Mouse (Mus musculus) forebrain, embryonic 16.5 days (tissue): ENCODE results near the gene Espn. TPM values are rescaled to one million over a fixed set of nuclear protein-coding genes. Genes with fewer than 3 reads are reported as not detected.

Experiments used
- ATAC-seq: fragments of 200-750 bp; cut with Nextera tagmentation; 2 replicates; pipeline ENCODE4 v1.8.0; 2017; ENCODE audit warnings: mild to moderate bottlenecking, moderate library complexity
- H3K27ac ChIP-seq: fragments of 300-500 bp; sonication (generic); 2 replicates; pipeline ENCODE4 v1.5.1; 2014; ENCODE audit warnings: low read length, control low read depth
- H3K27me3 ChIP-seq: fragments of 300-500 bp; sonication (generic); replicated peaks from 2 replicates; pipeline ENCODE4 v1.6.1; 2014; ENCODE audit warnings: low read length; ENCODE audit not compliant: control insufficient read depth, insufficient read depth
- H3K36me3 ChIP-seq: fragments of 300-500 bp; sonication (generic); 2 replicates; pipeline ENCODE4 v1.6.1; 2014; ENCODE audit not compliant: control insufficient read depth, insufficient read depth
- H3K4me1 ChIP-seq: fragments of 300-500 bp; sonication (generic); replicated peaks from 2 replicates; pipeline ENCODE4 v1.6.1; 2014; ENCODE audit warnings: low read length; ENCODE audit not compliant: control insufficient read depth, insufficient read depth
- H3K4me2 ChIP-seq: fragments of 300-500 bp; sonication (generic); 2 replicates; pipeline ENCODE4 v1.6.1; 2014; ENCODE audit warnings: mild to moderate bottlenecking, low read length, control low read depth
- H3K4me3 ChIP-seq: fragments of 300-500 bp; sonication (generic); replicated peaks from 2 replicates; pipeline ENCODE4 v1.5.1; 2014; ENCODE audit warnings: mild to moderate bottlenecking, low read length, control low read depth
- H3K9ac ChIP-seq: fragments of 300-500 bp; sonication (generic); replicated peaks from 2 replicates; pipeline ENCODE4 v1.6.1; 2014; ENCODE audit warnings: low read depth, low read length, control low read depth
- H3K9me3 ChIP-seq: fragments of 300-500 bp; sonication (generic); 2 replicates; pipeline ENCODE4 v1.6.1; 2016; ENCODE audit warnings: low read length; ENCODE audit not compliant: control insufficient read depth
- WGBS: fragments of 180-500 bp; shearing (Covaris S2); extraction: QIAGEN DNeasy Blood & Tissue Kit; methylation state at CpG from one replicate; pipeline ENCODE4 v1.1.7; 2014; 5-methylcytosine and 5-hydroxymethylcytosine counted together
- polyA plus RNA-seq: library from polyadenylated mRNA; unstranded; fragments of >200 nt; fragmentation: Nextera tagmentation; extraction: Ambion mirVana; gene quantifications from 2 replicates; pipeline ENCODE4 v1.2.1, GENCODE M21; 2015

Espn gene
- polyA plus RNA-seq, 1 experiment from 2014 or later, result 0.08 TPM

DNA sequence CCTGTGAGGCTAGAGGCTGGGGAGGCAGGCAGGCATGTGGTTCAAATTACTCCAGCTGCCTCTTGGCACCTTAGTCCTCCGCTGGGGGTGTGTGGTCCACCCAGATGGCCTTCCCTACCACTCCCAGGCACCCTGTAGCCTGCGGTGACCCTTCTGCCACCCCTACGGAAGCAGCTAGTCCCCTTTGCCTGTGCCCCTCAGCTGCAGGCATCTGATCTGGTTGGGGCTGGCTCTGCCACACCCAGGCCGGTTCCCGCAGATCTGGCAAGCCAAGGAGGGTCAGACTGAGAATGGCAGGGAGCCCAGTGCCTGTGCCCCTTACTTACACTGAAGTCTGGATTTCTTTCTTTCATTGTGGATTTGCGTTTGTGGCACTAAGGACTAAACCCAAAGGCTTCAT is 78.5 kb downstream of the Espn start:
- H3K4me1 ChIP-seq, result no peaks in the 10 kb centered on the region; the same call in 1 of the 2 replicates
- no peak for ATAC-seq
- H3K9ac ChIP-seq, result no peak overlapping the region
- no peaks in the 10 kb centered on the region for H3K27me3 ChIP-seq
- H3K4me3 ChIP-seq, result no peak overlapping the region
- H3K27ac ChIP-seq, result no peak overlapping the region
- no peaks in the 10 kb centered on the region for H3K36me3 ChIP-seq
- 87% methylated on average over 6 of the region's 6 CpGs for WGBS
- no peak overlapping the region for H3K4me2 ChIP-seq
- no peaks in the 10 kb centered on the region for H3K9me3 ChIP-seq

GRCm38 (mm10) chr4:152072655-152073054 is 79.5 kb downstream of the Espn start:
- Histone ChIP-seq H3K9ac (no peak overlapping the region), H3K27ac (no peak overlapping the region), H3K36me3 (no peaks in the 10 kb centered on the region), H3K4me3 (no peak overlapping the region), H3K4me1 (no peaks in the 10 kb centered on the region; the same call in 1 of the 2 replicates), H3K9me3 (no peaks in the 10 kb centered on the region), H3K4me2 (no peak overlapping the region), H3K27me3 (no peaks in the 10 kb centered on the region)
- WGBS, result 64% methylated on average over 10 of the region's 10 CpGs
- no peak for ATAC-seq

GRCm38 (mm10) chr4:152072121-152072601 is 80.0 kb downstream of the Espn start, which contains the start of gene Plekhg5:
Gene Plekhg5, plus strand, starts transcription at chr4:152072498.
- H3K36me3 ChIP-seq, result no peaks in the 10 kb centered on the region
- H3K4me2 ChIP-seq, result no peak within 1 kb of the TSS
- no peaks in the 10 kb centered on the region for H3K27me3 ChIP-seq
- H3K9me3 ChIP-seq, result no peaks in the 10 kb centered on the region
- no peak for ATAC-seq
- H3K27ac ChIP-seq, result no peak within 1 kb of the TSS
- H3K4me3 ChIP-seq, result no peak within 1 kb of the TSS
- no peaks in the 10 kb centered on the region; the same call in 1 of the 2 replicates for H3K4me1 ChIP-seq
- H3K9ac ChIP-seq, result no peak within 1 kb of the TSS
- 61% methylated on average over 10 of the region's 10 CpGs for WGBS

- no peak for ATAC-seq
- Histone ChIP-seq H3K4me1 (no peaks in the 10 kb centered on the region; the same call in 1 of the 2 replicates), H3K27me3 (no peaks in the 10 kb centered on the region), H3K9me3 (no peaks in the 10 kb centered on the region), H3K9ac (no peak overlapping the region), H3K4me3 (no peak overlapping the region), H3K36me3 (no peaks in the 10 kb centered on the region), H3K27ac (no peak overlapping the region), H3K4me2 (no peak overlapping the region)
- 75% methylated on average over 11 of the region's 11 CpGs for WGBS
Measured at GRCm38 (mm10) chr4:152070494-152071396, 81.4 kb downstream of the Espn start.

Other genes with a start within 250 kb of the Espn start
- 84.2 and 89.8 TPM in 2 replicates for gene Dnajc11, start 218.7 kb downstream of the Espn start, polyA plus RNA-seq
- gene Thap3, start 163.4 kb downstream of the Espn start, polyA plus RNA-seq, result 32.7 and 42.7 TPM in 2 replicates
- 20.5 and 21.8 TPM in 2 replicates for gene Phf13, start 156.1 kb downstream of the Espn start, polyA plus RNA-seq
- gene Klhl21, start 143.6 kb downstream of the Espn start, polyA plus RNA-seq, result 2.9 and 3.6 TPM in 2 replicates
- 23.4 and 25.4 TPM in 2 replicates for gene Zbtb48, start 124.7 kb downstream of the Espn start, polyA plus RNA-seq
- gene Tas1r1, start 113.8 kb downstream of the Espn start, polyA plus RNA-seq, result 0.97 and 1.6 TPM in 2 replicates
- gene Nol9, start 113.0 kb downstream of the Espn start, polyA plus RNA-seq, result 25.1 and 27.7 TPM in 2 replicates
- 11.7 and 13.2 TPM in 2 replicates for gene Plekhg5, start 79.9 kb downstream of the Espn start, polyA plus RNA-seq
- 0.97 and 1.5 TPM in 2 replicates for gene Tnfrsf25, start 36.4 kb downstream of the Espn start, polyA plus RNA-seq
- not detected in 2 replicates for gene Hes2, start 6.5 kb upstream of the Espn start, polyA plus RNA-seq
- 210 and 269 TPM in 2 replicates for gene Acot7, start 25.8 kb upstream of the Espn start, polyA plus RNA-seq
- gene Gpr153, start 121.9 kb upstream of the Espn start, polyA plus RNA-seq, result 4.4 and 6.2 TPM in 2 replicates
- not detected in 2 replicates for gene Hes3, start 139.3 kb upstream of the Espn start, polyA plus RNA-seq
- 20.7 and 21.3 TPM in 2 replicates for gene Icmt, start 144.9 kb upstream of the Espn start, polyA plus RNA-seq
- 2.4 and 4.0 TPM in 2 replicates for gene Rnf207, start 166.6 kb upstream of the Espn start, polyA plus RNA-seq
- gene Rpl22, start 173.4 kb upstream of the Espn start, polyA plus RNA-seq, result 173 and 196 TPM in 2 replicates
- 26.4 and 33.5 TPM in 2 replicates for gene Chd5, start 186.3 kb upstream of the Espn start, polyA plus RNA-seq